Mouse (Mus musculus): ENCODE data around the gene B4galt2. TPM values are rescaled to one million over a fixed set of nuclear protein-coding genes. Genes with fewer than 3 reads are reported as not detected.
A peak's percentile ranks its signal among the peaks of the same experiment; 100 is the strongest.

Gene B4galt2
- polyA plus RNA-seq, 1 experiment, result 0.23 TPM

DNA sequence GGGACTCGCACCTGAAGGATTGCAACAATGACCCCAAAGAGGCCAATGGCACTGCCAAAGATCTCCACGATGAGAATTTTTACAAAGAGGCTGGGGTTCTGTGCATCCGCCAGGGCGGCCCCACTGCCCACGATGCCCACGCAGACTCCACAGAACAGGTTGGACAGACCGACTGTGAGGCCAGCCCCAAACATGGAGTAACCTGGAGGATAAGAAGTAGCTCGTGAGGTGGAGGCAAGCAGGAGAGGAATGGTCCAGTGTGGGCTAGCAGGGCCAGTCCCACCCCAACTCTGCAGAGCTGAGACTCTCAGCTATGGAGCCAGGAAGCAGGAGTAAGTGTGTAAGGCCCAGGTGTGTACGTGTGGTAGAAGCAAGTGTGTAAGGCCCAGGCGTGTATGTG is 1.8 kb upstream of the B4galt2 start:
- peaks cover 44% of the 10 kb centered on the region for H3K27me3 ChIP-seq (ENCODE audit: control insufficient read depth)
- peaks cover 44% of the 10 kb centered on the region for H3K36me3 ChIP-seq (ENCODE audit: control insufficient read depth)
- H3K4me3 ChIP-seq (replicated peaks), result peak overlapping the region; percentile 92
- no peaks in the 10 kb centered on the region for H3K9me3 ChIP-seq (ENCODE audit: control insufficient read depth, low read length)
- H3K4me1 ChIP-seq (ENCODE audit: control insufficient read depth), result peaks cover 55% of the 10 kb centered on the region
- TF ChIP-seq TAL1 (IDR thresholded peaks at IDR 0.05; ENCODE audit: low read length) (no peak), GATA1 (IDR thresholded peaks at IDR 0.05; ENCODE audit: low read length) (no peak)

DNA sequence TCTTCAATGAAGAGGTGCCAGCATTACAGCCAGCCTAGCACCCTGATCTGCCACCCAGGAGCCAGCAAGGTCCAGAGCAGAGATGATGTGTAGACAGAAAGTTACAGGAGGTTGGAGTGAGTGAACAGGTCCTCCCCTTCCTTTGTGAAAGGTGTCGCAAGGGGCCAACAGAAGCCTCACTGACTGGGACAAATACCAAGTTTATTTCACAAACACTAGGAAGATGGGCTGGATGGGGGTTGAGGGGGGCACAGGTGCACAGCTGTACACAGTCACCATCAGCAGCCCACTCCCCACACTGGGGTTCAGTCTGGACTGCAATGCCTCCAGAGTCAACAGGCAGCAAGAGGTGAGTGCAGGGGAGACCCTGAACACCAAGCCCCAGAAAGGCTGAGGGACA is 859 bp upstream of the B4galt2 start:
- Histone ChIP-seq H3K4me3 (replicated peaks) (peak overlapping the region; percentile 62), H3K36me3 (ENCODE audit: control insufficient read depth) (peaks cover 34% of the 10 kb centered on the region), H3K4me1 (ENCODE audit: control insufficient read depth) (peaks cover 50% of the 10 kb centered on the region), H3K27me3 (ENCODE audit: control insufficient read depth) (peaks cover 48% of the 10 kb centered on the region), H3K9me3 (ENCODE audit: control insufficient read depth, low read length) (no peaks in the 10 kb centered on the region)
- TF ChIP-seq TAL1 (IDR thresholded peaks at IDR 0.05; ENCODE audit: low read length) (no peak), GATA1 (IDR thresholded peaks at IDR 0.05; ENCODE audit: low read length) (no peak)

DNA sequence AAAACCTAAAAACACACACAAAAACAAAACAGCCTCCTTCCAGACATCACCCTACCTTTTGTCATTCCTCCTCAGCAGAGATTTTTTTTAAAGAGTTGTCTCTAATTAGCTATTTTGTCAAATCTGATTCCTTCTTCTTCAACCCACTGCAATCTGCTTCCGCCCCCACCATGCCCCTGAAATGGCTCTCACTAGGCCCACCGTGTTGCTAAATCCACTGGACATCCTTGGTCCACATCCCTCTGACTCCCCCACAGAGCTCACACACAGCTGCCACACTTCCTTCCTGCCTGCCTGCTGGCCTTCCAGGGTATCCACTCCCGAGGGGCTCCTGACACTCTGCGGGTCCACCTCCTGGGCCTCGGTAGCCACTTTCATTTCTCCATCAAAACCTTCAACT is 4.6 kb downstream of the B4galt2 start:
- Histone ChIP-seq H3K27me3 (ENCODE audit: control insufficient read depth) (peaks cover 41% of the 10 kb centered on the region), H3K36me3 (ENCODE audit: control insufficient read depth) (peaks cover 6% of the 10 kb centered on the region), H3K9me3 (ENCODE audit: control insufficient read depth, low read length) (no peaks in the 10 kb centered on the region), H3K4me1 (ENCODE audit: control insufficient read depth) (peaks cover 18% of the 10 kb centered on the region), H3K4me3 (replicated peaks) (no peak overlapping the region)
- TF ChIP-seq GATA1 (IDR thresholded peaks at IDR 0.05; ENCODE audit: low read length) (no peak), TAL1 (IDR thresholded peaks at IDR 0.05; ENCODE audit: low read length) (no peak)

DNA sequence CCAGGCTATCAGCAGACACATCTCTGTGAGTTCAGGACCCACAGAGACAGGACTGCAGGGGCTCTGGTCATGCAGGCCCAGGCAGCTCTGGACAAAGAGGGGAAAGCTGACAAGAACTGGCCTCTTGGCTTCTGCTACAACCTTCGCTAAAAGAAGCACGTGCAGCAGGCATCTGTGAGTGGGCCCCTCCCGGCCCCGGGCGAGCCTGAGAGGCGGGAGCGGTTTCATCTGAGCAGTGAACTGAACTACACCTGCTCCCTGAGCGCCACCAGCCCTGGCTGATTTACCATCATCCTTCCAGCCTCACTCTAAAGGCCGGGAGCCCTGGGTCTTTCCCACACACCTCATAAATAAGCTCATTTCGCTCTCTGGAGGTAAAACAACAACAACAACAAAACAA is 5.0 kb downstream of the B4galt2 start:
- TF ChIP-seq GATA1 (IDR thresholded peaks at IDR 0.05; ENCODE audit: low read length) (no peak), TAL1 (IDR thresholded peaks at IDR 0.05; ENCODE audit: low read length) (no peak)
- Histone ChIP-seq H3K27me3 (ENCODE audit: control insufficient read depth) (peaks cover 37% of the 10 kb centered on the region), H3K9me3 (ENCODE audit: control insufficient read depth, low read length) (no peaks in the 10 kb centered on the region), H3K36me3 (ENCODE audit: control insufficient read depth) (peaks cover 2% of the 10 kb centered on the region; the same call in 1 of the 2 replicates), H3K4me3 (replicated peaks) (no peak overlapping the region), H3K4me1 (ENCODE audit: control insufficient read depth) (peaks cover 17% of the 10 kb centered on the region)

DNA sequence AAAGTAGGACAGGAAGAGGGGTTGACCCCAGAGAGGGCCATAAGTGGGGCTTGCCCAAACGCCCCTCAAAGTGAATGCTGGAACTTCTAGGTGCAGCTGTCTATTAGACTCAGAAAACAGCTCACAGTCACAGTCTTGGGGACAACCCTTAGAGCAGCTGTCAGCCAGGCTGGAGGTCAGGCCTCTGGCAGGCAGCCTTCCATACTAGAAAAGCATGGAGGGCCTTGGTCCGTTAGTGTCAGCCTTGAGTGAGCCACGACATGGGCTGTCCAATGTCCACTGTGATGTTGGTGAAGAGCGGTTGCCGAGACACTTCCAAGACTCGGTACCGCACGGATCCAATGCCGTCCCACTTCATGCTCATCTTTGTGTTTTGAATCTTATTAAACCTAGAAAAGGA is 9.7 kb downstream of the B4galt2 start:
- Histone ChIP-seq H3K4me3 (replicated peaks) (no peak overlapping the region), H3K27me3 (ENCODE audit: control insufficient read depth) (no peaks in the 10 kb centered on the region), H3K36me3 (ENCODE audit: control insufficient read depth) (peaks cover 35% of the 10 kb centered on the region), H3K4me1 (ENCODE audit: control insufficient read depth) (peaks cover 55% of the 10 kb centered on the region), H3K9me3 (ENCODE audit: control insufficient read depth, low read length) (no peaks in the 10 kb centered on the region)
- no peak for TF ChIP-seq GATA1 (IDR thresholded peaks at IDR 0.05; ENCODE audit: low read length)
- TF ChIP-seq TAL1 (IDR thresholded peaks at IDR 0.05; ENCODE audit: low read length), result no peak

DNA sequence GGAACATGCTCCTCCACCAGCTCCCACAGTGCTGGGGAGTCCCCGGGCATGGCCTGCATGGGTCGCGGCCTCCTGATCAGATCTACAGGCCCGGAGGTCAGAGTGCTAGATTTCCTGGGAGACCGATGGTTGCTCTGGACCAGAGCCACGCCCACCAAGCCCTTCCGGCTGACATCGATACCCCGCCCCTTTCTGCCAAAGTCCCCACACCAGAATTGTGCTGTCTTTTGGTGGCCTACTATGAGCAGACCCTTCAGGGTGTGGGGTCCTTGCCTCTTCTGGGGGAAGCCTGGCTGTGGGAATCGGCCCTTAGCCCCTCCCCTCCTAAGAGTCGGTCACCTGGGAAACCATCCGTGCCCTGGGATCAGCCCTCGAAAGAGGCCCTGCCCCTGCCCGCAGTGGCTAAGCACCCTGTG is 10.8 kb downstream of the B4galt2 start, which contains the start of gene Ccdc24:
Ccdc24 (minus strand) TSS at position 87 of the 416 bp plus-strand sequence.
- H3K27me3 ChIP-seq (ENCODE audit: control insufficient read depth), result no peaks in the 10 kb centered on the region; the same call in 1 of the 2 replicates
- H3K9me3 ChIP-seq (ENCODE audit: control insufficient read depth, low read length), result no peaks in the 10 kb centered on the region
- peak within 1 kb of the TSS; percentile 58 for H3K4me3 ChIP-seq (replicated peaks)
- TF ChIP-seq TAL1 (IDR thresholded peaks at IDR 0.05; ENCODE audit: low read length), result no peak
- TF ChIP-seq GATA1 (IDR thresholded peaks at IDR 0.05; ENCODE audit: low read length), result no peak
- peaks cover 66% of the 10 kb centered on the region for H3K4me1 ChIP-seq (ENCODE audit: control insufficient read depth)
- peaks cover 46% of the 10 kb centered on the region for H3K36me3 ChIP-seq (ENCODE audit: control insufficient read depth)

DNA sequence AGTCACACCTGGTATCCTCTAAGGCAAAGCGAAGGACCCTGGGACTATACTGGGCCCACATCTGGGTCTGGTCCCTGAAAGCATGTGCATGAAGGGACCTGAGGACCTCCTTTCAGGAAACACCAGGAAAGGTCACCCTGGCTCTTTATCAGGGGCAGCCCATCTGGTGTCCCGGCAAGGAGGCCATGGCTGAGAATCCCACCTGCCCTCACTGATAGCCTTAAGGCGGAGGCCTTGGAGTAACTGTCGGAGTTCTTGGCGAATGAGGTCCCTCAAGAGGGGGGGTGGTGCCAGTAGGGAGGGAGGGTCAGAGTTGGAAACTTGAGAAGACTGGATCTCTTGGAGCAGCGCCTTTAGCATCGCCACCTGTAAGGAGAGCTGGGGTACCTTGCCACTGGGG is 11.5 kb downstream of the B4galt2 start:
- H3K4me1 ChIP-seq (ENCODE audit: control insufficient read depth), result peaks cover 73% of the 10 kb centered on the region
- H3K9me3 ChIP-seq (ENCODE audit: control insufficient read depth, low read length), result no peaks in the 10 kb centered on the region
- TF ChIP-seq TAL1 (IDR thresholded peaks at IDR 0.05; ENCODE audit: low read length) (peak; percentile 66), GATA1 (IDR thresholded peaks at IDR 0.05; ENCODE audit: low read length) (peak; percentile 70)
- peak overlapping the region; percentile 58 for H3K4me3 ChIP-seq (replicated peaks)
- no peaks in the 10 kb centered on the region; the same call in 1 of the 2 replicates for H3K27me3 ChIP-seq (ENCODE audit: control insufficient read depth)
- H3K36me3 ChIP-seq (ENCODE audit: control insufficient read depth), result peaks cover 52% of the 10 kb centered on the region

DNA sequence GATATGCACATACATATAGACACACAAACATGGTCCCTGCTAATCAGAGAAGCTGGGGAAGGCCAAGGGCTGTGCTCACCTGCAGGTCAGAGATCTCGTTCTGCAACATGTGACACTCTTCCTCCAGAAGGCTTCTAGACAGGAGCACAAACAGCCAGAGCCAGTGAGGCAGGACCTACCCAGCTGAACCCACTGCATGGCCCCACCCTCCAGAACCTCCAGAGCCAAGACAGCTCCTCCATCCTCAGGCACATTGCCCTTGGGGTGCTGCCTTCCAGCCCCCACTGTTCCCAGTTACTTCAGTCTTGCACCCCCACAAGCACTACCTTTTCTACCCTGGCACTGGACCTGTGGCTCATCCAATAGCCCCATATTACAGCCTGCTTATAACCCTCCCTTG is 12.8 kb downstream of the B4galt2 start:
- Histone ChIP-seq H3K4me1 (ENCODE audit: control insufficient read depth) (peaks cover 86% of the 10 kb centered on the region), H3K9me3 (ENCODE audit: control insufficient read depth, low read length) (no peaks in the 10 kb centered on the region), H3K27me3 (ENCODE audit: control insufficient read depth) (no peaks in the 10 kb centered on the region; the same call in 1 of the 2 replicates), H3K4me3 (replicated peaks) (no peak overlapping the region), H3K36me3 (ENCODE audit: control insufficient read depth) (peaks cover 64% of the 10 kb centered on the region)
- TF ChIP-seq GATA1 (IDR thresholded peaks at IDR 0.05; ENCODE audit: low read length) (no peak), TAL1 (IDR thresholded peaks at IDR 0.05; ENCODE audit: low read length) (no peak)

DNA sequence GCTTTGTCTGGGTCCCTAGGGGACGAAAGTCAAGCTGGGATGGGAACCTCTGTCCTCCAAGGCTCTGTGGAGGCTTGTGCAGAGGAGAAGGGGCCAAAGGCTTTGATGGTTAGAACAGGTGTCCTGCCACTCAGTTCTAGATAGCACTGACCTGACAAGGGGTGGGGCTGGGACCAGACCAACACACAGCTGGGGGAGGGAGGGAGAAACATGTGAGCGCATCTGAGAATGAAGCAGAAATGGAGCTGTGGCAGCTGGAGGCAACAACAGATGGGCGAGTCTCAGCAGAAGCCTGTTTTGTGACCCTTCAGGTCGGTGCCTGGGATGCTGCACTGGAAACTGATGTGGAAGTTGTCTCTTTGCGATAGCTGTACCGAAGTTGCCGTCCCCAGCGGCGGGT is 14.0 kb downstream of the B4galt2 start:
- TF ChIP-seq TAL1 (IDR thresholded peaks at IDR 0.05; ENCODE audit: low read length) (no peak), GATA1 (IDR thresholded peaks at IDR 0.05; ENCODE audit: low read length) (no peak)
- H3K4me1 ChIP-seq (ENCODE audit: control insufficient read depth), result peaks cover 88% of the 10 kb centered on the region
- H3K9me3 ChIP-seq (ENCODE audit: control insufficient read depth, low read length), result no peaks in the 10 kb centered on the region
- peaks cover 75% of the 10 kb centered on the region for H3K36me3 ChIP-seq (ENCODE audit: control insufficient read depth)
- H3K4me3 ChIP-seq (replicated peaks), result no peak overlapping the region
- no peaks in the 10 kb centered on the region; the same call in 1 of the 2 replicates for H3K27me3 ChIP-seq (ENCODE audit: control insufficient read depth)

DNA sequence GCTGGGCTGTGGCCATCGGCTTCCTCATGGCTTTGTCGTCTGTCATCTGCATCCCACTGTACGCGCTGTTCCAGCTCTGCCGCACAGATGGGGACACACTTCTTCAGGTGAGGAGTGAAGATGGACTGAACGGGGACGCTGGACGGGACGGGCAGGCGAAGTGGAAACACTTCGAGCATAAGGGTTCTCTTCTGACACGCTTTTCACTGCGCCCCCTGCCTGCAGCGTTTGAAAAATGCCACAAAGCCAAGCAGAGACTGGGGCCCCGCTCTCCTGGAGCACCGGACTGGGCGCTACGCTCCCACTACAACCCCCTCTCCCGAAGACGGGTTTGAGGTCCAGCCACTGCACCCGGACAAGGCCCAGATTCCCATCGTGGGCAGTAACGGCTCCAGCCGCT is 15.5 kb downstream of the B4galt2 start:
- no peak for TF ChIP-seq TAL1 (IDR thresholded peaks at IDR 0.05; ENCODE audit: low read length)
- TF ChIP-seq GATA1 (IDR thresholded peaks at IDR 0.05; ENCODE audit: low read length), result no peak
- Histone ChIP-seq H3K9me3 (ENCODE audit: control insufficient read depth, low read length) (no peaks in the 10 kb centered on the region), H3K4me3 (replicated peaks) (no peak overlapping the region), H3K4me1 (ENCODE audit: control insufficient read depth) (peaks cover 88% of the 10 kb centered on the region), H3K36me3 (ENCODE audit: control insufficient read depth) (peaks cover 90% of the 10 kb centered on the region), H3K27me3 (ENCODE audit: control insufficient read depth) (no peaks in the 10 kb centered on the region; the same call in 1 of the 2 replicates)

Measured in erythroblast, embryonic 14.5 days (primary cell).